Mouse (Mus musculus) liver, embryonic 18 days (tissue): ENCODE results near the gene Slc16a3. TPM values are rescaled to one million over a fixed set of nuclear protein-coding genes. Genes with fewer than 3 reads are reported as not detected.

ENCODE experiments used
- polyA plus RNA-seq: library from polyadenylated mRNA; depleted of rRNA; stranded (reverse); fragments of >200 nt; gene quantifications from 2 replicates; pipeline ENCODE4 v1.2.3, GENCODE M21; 2012; rRNA removed

Slc16a3 gene
- polyA plus RNA-seq = 22.8 and 24.2 TPM in 2 replicates

DNA sequence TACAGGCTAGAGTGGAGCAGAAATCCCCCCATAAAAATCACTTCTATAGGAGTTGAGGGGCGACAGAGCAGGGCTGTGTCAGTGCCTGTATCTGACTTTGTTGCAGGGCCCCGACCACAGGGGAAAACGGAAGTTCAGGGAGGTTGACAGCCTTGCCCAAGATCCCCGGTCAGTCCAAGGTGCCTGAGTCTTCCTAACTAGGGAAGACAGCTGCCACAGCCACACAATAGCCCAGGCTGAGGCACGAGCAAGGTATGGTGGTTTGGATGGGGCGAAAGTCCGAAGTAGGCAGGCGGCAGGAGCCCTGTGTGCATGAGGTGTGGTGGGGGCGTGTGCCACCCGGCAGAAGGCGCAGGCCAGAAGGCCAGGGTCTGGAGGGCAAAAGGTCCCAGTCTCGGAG is at the start of gene Slc16a3:
Slc16a3 (plus strand) TSS at position 153 of the 400 bp plus-strand sequence.

DNA sequence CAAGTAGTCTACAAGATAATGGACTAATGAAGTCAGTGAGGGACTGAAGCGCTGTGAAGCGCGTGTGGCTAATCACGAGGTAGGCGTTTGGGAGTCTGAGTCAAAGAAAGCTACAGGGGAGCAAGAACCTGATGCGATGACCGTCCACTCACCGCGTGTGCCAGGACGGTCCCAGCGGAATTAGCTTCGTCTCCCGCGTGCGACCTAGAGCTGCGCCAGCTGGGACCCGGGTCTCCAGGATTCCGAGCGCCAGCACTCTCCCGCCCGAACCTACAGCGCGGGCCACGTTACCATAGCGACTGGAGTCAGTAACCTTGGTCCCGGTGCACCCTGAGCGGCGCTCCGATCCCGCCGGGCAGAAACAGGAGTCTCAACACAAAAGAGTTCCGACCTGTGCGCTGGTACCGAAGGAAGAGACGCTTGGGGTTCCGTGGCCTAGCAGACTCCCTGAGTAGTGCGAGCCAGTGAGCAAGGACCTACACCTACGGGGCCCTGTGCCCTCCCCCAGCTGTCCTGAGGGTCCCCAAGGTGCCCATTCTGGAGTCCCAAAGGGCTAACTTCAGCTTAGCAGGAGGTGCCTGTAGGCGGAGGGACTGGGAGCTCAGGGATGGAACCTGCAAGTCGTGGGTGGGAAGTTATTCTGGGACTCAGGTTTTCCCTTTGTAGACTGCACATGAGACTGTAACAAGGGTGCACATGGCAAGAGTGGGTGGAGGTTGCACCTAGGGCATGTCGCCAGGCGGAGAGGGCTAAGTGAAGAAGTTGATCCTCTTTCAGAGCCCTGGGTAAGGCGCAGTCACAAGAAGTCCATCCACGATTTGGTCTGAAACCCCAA is 15.5 kb upstream of the Slc16a3 start, which contains the start of gene Ccdc57:
Ccdc57 (minus strand) TSS at position 309 of the 835 bp plus-strand sequence.

DNA sequence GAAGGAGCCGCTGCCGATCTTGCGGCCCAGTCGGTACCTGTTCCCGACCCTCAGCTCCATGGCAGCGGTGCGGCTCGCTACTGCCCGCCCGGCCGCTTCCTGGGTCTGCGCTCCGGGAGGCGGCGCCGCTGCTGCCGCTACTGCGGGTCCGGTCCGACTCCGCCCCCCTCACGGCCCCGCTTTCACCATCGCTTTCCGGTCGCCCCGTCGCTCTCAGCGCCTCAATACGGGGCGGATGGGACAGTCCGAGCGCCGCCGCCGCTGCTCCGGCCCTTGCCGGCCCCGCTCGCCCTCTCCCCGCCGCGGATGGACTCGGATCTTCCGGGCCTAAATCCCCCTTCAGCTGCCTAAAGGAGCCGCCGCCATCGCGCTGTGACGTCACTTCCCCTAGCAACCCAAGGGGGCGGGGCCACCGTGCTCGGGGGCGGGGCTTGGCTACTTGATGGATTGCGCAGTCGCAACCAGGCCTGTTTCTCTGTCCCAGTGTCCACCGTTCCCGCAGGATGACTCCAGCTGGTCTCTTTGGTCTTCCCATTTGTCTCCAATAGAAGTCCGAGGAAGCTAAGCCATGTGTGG is 42.8 kb downstream of the Slc16a3 start, which contains the start of gene Csnk1d:
Csnk1d (minus strand) TSS at position 380 of the 576 bp plus-strand sequence.

Other genes starting within 250 kb of the Slc16a3 start
- 54.1 and 60.7 TPM in 2 replicates for gene Cenpx, start 234.7 kb upstream of the Slc16a3 start, polyA plus RNA-seq
- 7.4 and 8.9 TPM in 2 replicates for gene Lrrc45, start 234.6 kb upstream of the Slc16a3 start, polyA plus RNA-seq
- 1.2 and 1.7 TPM in 2 replicates for gene Rac3, start 227.0 kb upstream of the Slc16a3 start, polyA plus RNA-seq
- gene Dcxr, start 221.2 kb upstream of the Slc16a3 start, polyA plus RNA-seq = 42.2 and 46.5 TPM in 2 replicates
- 0.03 and 0.24 TPM in 2 replicates for gene Cbr2, start 216.4 kb upstream of the Slc16a3 start, polyA plus RNA-seq
- gene Hmga1b, start 185.7 kb upstream of the Slc16a3 start, polyA plus RNA-seq = 1.1 TPM in 2 replicates
- gene Rfng, start 164.3 kb upstream of the Slc16a3 start, polyA plus RNA-seq = 5.5 and 6.7 TPM in 2 replicates
- gene Gps1, start 164.2 kb upstream of the Slc16a3 start, polyA plus RNA-seq = 49.2 and 50.9 TPM in 2 replicates
- 25.6 and 27.9 TPM in 2 replicates for gene Dus1l, start 152.1 kb upstream of the Slc16a3 start, polyA plus RNA-seq
- 99.0 and 126 TPM in 2 replicates for gene Fasn, start 123.9 kb upstream of the Slc16a3 start, polyA plus RNA-seq
- gene Ccdc57, start 15.6 kb upstream of the Slc16a3 start, polyA plus RNA-seq = 1.3 and 1.6 TPM in 2 replicates
- 29.6 and 32.7 TPM in 2 replicates for gene Csnk1d, start 42.9 kb downstream of the Slc16a3 start, polyA plus RNA-seq
- 1.0 and 2.6 TPM in 2 replicates for gene Cd7, start 90.9 kb downstream of the Slc16a3 start, polyA plus RNA-seq
- 0.02 and 0.08 TPM in 2 replicates for gene Sectm1b, start 115.1 kb downstream of the Slc16a3 start, polyA plus RNA-seq
- 2.1 and 2.3 TPM in 2 replicates for gene Sectm1a, start 132.7 kb downstream of the Slc16a3 start, polyA plus RNA-seq
- gene Tex19.2, start 170.2 kb downstream of the Slc16a3 start, polyA plus RNA-seq = not detected in 2 replicates
- 0.04 TPM in 1 of 2 replicates, not detected in the other for gene Tex19.1, start 197.7 kb downstream of the Slc16a3 start, polyA plus RNA-seq
- not detected in 2 replicates for gene Uts2r, start 211.8 kb downstream of the Slc16a3 start, polyA plus RNA-seq